Mouse (Mus musculus) cerebellum, adult 8-10 months (tissue): ENCODE measurements around the gene Nt5c2.

Experiments
- DNase-seq: peaks from one replicate; pipeline ENCODE4 v3.0.0; 2022

Gene Nt5c2

DNA sequence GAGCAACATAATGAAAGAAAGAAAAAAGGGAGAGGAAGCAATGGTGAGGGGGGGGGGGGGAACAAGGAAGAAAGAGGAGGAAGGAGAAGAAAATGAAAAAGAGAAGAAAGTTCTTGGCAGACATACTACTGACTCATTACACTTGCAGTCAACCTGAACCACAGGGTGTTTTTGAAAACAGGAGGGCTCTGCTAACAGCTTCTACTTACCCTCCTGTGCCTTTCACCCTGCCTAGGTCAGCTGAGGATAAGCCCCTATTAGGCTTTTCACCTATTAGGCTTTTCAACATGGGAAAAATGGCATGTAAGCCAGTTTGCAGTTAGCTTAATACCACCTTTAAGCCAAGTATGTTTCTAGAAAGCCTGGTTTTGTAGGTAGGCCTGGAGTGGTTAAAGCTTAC lies 51.5 kb downstream of the Nt5c2 start:
- no peak for DNase-seq

DNA sequence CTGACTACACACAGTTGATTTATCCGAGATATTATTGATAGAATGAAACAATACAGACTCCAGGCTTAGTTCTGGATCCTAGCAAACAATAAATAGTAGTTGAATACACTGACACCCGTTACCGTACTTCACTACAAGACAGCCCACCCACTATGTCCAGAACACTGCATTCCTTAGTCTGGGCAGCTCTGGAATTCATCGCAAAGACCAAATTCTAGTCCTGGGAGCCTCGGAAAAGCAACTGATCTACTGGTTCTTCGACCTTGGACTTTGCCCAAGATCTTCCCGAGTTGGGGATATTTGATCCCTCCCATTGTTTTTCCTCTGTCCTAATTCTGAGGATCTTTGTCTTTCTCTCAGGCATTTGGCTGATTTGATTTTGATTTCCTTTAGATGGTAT lies 52.1 kb downstream of the Nt5c2 start:
- DNase-seq = no peak

DNA sequence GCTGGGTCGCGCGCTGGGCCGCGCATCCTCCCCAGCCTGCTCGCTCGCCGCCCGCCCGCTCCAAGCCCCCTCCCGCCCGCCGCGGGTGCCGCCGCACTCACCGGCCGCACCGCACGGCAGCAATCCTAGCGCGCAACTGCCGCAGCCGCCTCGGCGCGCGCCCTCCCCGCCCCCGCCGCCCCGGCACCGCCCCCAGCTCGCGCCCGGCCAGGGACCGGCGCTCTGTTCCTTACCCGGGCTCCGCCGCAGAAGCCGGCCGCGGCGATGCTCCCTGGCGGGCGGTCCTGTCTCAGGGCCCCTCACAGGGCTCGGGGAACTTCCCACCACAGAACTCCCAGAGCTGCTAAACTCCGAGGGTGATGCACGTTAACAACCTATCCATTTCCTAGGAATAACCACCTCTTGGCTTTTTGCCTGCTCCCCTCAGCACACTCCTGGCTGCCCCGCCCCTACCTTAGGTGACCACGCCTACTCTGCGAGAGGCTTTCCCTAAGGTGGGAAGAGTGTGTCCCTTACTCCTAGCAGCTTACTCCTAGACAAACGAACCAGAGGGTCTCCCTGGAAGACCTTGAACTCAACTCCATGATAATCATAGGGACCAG lies 52.7 kb downstream of the Nt5c2 start:
- peak; percentile 78 for DNase-seq

DNA sequence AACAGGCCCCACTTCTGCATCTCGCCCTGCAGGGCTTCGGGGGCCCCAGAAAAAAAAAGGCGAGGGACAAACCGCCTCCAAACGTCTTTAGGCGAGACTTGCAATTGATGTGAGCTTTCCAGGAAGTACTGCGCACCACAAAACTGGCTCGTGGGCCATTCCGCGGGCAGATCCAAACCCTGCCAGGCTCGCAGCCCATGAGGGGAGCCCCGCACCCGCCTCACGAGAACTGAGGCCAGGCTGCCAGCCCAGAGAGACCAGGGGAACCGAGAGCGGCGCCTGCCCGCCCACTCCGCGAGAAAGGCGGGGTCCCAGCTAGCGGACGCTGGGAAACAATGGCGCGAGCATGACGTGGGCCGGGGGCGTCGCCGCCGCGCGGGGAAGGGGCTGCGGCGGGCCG lies 53.3 kb downstream of the Nt5c2 start:
- peak; percentile 83 for DNase-seq

DNA sequence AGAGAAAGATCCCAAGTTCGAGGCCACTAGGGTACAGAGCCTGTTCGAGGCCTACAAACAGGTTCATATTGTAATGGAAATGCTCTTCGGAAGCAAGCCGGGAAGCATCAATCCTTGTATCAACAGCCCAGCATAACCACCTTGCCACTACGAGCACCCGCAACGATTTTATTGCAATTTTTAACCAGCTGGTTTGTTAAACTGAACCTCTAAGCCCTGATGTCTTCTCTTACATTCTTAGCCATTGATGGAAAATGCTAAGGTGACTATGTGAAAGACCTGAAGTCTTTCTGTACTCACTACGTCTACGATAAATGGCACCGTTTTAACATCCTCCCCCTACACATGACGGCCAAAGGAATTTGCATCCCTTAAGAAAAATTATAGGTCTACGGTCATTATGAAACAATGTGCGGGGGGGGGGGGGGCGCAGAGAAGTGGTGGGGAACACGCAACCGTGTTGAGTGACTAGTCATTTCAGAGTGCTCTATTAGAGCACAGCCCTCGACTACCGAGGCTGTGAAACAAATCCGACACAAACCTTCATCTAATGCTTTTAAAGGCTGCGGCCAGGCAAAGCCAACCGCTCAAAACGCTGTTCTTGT lies 53.8 kb downstream of the Nt5c2 start:
- DNase-seq = no peak

DNA sequence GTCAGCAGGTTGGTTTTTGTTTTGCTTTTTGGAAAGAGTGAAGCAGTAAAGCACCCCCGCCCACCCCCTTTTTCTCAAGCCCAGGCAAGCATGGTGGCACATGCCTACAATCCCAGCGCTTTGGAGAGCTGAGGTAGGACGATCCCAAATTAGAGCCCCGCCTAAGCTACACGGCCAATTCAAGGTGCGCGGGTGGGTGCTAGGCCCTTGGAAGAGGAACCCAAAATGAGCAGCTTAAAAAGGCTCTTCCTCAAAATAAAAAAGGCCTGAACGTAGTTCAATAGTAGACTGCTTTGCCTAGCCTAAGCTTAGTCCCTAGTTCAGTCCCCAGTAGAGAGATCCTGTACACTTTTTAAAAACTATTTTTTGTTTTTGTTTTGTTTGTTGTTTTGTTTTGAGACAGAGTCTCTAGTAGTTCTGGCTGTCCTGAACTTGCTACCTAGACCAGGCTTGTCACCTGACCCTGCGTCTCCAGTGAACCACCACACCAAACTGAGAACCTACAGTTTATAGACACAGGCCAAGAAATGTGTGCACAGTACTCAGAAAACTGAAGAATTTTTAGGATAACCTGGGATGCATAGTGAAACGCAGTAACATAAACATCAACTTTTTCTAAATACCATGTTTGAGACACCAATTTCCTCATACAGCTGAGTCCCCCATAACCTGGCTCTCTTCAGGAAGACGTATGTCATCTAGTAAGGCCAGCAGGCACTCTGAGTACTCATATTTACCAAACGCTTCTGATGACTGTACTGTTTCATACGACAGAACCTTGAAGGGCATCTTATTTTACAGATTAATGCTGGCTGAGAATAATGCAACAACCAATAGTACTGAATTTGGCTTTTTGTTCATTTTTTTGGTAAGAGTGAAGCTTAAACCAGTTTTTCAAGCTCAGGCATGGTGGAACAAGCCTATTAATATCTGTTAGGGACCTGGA lies 54.6 kb downstream of the Nt5c2 start:
- no peak for DNase-seq

DNA sequence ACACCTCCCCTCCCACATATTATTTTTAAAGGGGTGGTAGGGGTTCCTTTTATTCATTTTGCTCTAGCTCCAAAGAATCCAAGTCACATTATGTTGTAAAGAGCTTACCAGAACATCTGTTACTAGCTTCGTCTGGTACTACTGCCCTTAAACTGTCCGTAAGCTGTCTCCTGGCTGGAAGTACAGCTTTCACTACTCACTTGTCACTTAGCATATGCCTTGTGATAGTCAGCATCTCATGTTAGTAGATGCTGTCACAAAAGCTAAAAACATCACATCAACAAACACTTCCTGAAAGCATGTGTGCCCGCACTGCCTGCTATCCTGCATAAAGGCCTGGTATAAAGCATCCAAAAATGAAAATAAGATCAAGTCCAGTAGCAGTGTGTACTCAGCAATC lies 55.4 kb downstream of the Nt5c2 start:
- no peak for DNase-seq

DNA sequence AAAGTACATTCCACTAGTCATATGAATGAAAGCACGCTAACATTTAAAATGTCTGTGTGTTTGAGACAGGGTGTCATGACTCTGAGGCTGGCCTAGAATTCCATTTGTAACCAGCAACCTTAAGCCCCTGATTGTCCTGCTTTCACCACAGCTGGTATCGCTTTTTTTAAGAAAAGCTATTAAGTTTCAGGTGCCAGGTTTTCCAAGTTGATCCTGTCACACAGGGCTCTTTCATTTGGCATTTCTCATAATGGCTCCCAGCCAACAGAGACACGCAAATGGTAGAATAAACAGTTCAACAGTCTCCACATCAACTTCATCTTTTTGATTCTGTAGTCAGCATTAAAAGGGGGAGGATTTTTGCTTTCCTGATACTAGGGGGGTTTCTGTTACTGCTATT lies 56.4 kb downstream of the Nt5c2 start:
- no peak for DNase-seq

DNA sequence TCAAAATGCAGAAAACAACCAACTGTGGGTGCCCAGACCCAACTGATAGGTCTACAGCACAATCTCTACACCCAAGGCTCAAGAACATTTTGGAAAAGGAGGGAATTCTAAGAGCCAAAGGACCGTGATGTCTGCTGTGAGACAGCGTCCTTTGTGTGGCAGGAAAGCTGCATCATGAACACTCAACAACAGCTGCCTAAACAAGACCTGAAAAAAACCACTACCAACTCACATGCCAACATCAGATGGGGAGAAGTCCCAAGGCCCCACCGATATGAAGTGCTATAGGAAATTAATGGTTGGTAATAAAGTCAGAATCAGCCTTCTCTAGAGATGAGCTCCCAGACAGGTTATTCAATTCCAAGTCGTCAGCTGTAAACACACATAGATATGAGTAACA lies 57.0 kb downstream of the Nt5c2 start:
- DNase-seq = no peak

DNA sequence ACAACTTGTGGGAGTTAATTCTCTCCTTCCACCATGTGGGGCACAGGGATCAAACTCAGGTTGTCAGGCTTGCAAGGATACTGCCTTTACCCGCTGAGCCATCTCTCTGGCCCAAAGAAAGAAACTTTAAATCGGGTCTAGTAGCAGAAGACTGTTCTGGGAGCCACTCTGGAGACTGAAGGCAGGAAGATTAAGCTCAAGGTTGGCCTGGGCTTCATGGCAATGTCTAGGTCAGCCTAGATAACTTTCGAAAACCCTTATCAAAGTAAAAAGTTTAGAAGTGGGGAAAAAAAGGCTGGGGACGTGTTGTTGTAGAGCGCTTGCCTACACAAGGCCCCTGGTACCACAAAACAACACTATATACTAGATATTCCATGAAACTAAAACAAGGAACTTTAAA lies 58.0 kb downstream of the Nt5c2 start:
- no peak for DNase-seq

DNA sequence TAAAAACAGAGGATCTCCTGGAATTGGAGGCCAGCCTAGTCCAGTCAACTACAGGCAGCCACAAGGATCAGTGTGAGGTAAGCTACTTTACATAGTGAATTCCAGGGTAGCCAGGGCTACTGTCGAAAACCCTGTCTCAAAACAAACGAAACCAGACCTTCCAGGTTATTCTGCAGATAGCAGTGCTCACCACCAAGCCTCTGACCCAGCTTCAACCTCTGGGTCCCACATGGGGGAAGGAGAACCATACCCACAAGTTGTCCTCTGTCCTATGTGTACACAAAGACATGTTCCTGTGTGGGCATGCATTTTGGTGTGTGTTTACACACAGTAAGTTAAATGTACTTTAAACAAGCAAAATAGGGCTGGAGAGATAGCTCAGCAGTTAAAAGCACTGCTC lies 58.5 kb downstream of the Nt5c2 start:
- no peak for DNase-seq

DNA sequence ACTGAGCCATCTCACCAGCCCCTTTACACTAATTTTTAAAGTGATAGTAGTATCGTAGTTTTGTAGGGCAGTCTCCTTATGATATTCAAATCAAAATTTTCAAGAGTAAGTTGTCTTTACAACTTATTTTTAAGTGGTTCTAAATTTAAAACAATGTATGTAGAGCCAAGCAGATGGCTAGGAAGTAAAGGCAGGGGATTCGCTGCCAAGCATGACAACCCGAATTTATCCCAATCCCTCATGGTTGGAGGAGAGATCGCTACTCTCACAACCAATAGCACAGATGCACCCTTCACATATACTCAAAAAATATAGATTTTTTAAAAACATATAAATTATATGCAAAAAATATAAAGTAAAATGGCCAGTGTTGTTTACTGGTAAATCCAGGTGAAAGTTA lies 59.3 kb downstream of the Nt5c2 start:
- no peak for DNase-seq

DNA sequence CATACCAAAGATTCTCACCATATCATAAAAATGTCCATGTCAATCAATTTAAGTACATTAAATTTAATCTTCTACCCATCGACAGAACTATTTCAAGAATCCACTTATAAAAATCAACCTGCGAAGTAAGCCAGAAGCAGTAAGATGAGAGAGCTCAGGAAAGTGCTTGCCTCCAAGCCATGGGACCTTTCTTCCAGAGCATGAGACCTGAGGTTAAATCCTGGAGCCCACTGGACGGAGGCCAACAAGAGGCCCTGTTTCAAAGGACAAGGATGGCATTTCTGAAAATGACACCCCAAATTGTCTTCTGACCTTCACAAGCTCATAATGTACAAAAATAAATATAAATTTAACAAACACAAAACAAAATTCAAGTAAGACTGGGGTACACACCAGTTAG lies 61.4 kb downstream of the Nt5c2 start:
- DNase-seq = no peak

DNA sequence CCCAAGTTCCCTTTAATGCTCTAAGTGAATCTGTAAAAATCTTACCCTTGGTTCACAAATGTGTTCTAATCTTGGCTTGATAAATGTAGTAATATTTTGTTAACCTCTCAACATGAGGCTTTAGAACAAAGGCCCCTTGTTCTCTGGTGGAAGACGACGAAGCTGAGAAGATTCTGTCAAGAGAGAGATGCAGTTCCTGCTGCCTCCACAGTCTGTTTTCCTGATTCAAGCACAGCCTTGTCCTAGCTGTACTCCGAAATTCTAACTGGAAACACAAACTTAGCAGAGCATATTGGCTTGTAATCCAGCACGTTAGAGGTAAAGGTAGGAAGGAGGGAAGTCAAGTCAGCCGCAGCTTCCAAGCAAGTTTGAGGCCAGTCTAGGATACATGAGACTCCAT lies 62.0 kb downstream of the Nt5c2 start:
- DNase-seq = no peak

DNA sequence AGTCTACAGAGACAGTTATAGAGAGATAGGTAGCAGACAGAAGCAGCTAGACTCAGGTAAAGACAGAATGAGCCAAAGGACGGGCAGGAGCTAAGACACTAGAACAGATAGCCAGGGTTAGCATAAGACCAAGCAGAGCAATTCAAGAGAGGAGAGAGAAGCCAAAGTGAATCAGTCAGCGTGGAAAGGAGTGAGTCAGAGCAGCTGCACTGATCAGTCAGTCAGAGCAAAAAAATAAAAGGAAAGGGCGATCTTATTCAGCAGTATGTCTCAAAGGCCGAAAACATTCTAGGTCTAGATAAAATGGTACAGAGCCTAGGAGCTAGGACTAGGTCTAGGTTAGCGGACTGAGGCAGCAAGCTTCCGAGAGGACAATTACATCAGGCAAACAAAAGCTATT lies 70.6 kb downstream of the Nt5c2 start:
- DNase-seq = no peak

DNA sequence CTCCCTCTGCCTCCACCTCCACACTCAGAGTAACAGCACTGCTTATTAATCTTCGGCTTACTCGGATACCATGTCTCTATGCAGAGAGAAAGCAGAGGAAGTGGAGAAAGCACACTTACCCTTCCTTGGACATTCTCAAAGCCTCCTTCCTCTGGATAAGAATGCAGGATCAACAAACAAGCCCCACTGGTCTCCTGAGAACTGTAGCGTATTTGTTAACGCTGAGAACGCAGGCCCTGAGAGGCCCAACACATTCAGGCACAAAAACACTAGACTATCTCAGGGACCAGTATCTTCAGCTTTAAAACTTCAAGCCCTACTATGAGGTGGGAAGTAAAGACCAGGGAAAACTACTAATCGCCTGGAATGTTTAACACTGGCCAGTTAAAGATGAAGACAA lies 77.8 kb downstream of the Nt5c2 start:
- no peak for DNase-seq

DNA sequence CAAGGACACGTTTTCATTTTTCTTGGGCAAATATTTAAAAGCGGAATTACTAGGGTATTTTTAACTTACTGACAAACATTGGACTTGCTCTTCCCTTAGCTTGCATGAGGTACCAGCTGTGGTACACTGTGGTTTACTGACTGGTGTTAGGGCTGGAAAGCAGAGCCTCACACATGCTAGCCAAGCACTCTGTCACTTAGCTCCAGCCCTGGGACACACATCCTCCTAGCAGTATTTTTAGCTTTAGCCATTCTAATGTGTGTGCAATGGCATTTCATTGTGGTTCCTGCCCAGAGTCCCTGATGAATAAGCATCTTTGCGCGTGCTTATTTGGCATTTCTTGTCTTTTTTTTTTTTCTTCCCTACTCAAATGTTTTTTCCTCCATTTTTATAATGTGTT lies 80.9 kb downstream of the Nt5c2 start:
- no peak for DNase-seq

DNA sequence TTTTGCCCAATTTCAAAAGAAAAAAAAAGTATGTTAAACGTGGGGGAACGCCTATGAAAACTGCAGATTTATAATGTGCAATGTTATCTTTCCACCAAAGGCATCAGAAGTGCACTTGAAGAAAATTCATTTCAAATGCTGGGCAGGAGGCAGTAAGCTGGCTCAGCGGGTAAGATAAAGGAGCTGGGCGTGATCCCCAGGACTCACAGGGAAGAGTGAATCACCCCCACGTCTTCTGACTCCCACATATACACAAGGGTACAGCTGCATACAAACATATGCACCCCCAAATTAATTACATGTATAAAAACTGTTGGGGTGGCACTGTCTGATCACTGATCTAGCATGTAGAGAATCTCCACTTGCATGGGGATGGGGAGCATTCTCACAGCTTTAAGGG lies 82.3 kb downstream of the Nt5c2 start:
- no peak for DNase-seq

DNA sequence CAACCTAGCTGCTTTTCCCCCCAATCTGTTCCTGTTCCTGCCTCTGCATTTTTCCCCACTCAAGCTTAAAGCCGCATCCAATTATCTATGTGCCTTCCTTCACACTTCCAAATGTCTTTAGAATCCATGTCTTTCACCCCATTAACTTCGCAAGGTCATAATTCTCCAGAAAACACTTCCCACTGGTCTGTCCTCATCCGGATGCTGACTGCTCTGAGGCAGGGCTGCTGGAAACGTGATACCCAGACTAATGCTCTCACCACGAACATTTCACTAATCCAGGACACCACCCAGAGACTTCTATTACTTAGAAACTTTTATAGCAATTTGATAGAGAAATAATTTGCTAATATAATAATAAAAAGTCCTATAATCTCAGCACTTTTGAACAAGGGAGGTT lies 84.9 kb downstream of the Nt5c2 start:
- no peak for DNase-seq

DNA sequence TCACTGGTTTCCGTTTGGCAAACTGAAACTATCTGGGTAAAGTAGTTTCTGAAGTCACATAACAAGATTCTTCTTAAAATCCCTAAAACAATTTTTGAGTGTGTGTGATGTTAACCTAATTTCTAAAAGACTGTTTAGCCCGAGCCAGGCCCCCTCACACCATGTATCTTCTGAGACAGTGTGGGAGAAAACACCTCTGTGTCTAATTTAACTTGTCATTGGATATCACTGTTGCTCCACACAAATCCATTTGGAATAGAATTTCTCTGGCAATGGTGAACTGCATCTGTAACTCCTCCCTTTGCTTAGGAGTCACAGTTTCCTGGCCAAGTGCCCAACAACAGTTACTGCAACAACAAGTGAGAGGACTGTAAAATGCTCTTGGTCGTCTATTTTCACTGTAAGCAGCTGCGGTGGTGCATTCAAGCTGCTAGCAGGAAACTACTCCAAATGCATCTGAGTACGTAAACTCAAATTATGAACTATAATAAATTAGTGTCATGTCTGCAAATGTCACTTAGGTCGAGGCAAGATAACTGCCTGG lies 85.8 kb downstream of the Nt5c2 start:
- DNase-seq = no peak

DNA sequence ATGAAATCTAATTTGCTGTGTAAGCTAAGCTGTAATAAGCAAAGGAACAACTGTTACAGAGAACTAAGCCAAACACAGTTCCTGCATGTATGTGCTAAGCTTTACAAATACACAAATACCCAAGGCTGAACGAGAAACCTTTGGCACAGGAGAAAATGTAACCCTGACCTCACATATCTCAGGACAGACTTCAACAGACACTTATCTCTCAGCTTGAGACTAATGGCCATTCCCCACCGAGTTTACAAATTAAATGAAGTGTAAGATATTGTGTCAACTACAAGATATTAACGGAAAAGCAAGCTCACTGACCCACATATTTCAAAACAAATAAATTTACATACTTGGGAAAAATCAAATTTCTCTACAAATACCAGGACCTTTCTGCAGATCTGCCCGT lies 86.8 kb downstream of the Nt5c2 start:
- DNase-seq = no peak

DNA sequence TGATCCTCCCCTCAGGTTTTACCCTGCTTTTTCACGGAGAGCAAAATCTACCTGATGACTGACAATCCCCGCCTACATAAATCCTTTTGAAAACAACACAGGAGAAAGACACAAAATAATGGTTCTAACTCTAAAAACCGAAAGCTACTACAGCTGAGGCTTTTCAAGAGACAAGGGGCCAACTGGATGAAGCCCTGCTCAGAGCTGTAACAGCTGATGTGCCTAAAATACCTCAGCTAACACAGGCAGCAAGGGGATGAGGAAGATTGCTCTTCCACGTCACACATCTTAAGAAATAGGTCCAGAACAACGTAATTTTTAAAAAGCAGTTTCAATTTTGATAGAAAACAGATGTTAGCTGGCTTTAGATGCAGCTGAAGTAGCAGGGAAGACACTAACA lies 88.0 kb downstream of the Nt5c2 start:
- DNase-seq = no peak

DNA sequence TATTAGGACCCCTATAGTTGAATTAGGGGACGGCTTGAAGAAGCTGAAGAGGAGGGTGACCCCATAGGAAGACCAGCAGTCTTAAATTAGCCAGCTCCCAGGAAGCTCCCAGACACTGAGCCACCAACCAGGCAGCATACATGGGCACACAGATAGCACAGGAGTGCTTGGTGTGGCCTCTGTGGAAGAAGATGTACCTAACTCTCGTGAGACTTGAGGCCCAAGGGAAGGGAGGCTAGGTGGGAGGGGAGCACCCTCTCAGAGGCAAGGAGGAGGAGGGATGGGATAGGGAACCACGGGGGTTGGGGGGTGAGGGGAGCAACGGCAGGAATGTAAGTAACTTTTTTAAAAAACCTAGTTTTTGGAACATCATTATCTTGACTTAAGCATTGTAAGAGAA lies 88.6 kb downstream of the Nt5c2 start:
- no peak for DNase-seq

DNA sequence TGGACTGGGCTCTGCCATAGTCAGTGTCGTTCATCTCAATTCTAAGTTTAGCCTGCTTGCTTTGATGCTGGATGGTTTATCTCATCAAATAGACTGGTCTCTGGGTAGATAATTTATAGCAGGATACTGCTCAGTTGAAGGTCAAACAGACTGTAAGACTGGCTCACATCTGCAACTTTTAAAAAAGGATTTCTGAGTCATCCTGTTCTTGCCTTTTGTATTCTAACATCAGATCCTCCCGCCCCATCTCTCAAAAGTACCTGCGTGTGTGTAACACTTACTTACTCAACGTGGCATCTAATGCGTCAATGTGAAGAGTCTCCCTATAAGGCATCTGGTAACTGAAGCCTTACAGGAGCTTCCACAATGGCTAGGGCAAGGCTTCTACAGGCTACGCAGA lies 94.4 kb downstream of the Nt5c2 start:
- DNase-seq = no peak
